29 mouse cellular contexts compared by ENCODE assay signal in genomic region chr6:141474223-141474622, GRCm38 (mm10). TPM values are rescaled to one million over a fixed set of nuclear protein-coding genes. Genes with fewer than 3 reads are reported as not detected.
DNase-seq lines count a peak whose midpoint lies in the region; ATAC-seq and TF ChIP-seq lines count a peak whose summit lies in the region.
"Had no signal": no experiment of that assay in that cellular context is flagged by ENCODE, and none has a peak within 500 bp of the region (broad histone marks: within the 10 kb centered on the region; RNA-seq: fewer than 3 reads in every experiment).

No protein-coding gene starts in this region.

- no peaks in the 10 kb centered on the region for H3K9me3 ChIP-seq in forebrain, embryonic 14.5 days (replicated peaks; ENCODE audit: control insufficient read depth, low read length)
- H3K9me3 ChIP-seq in forebrain, postnatal 0 days (ENCODE audit: low read length): no peaks in the 10 kb centered on the region
- no peaks in the 10 kb centered on the region for H3K9me3 ChIP-seq in intestine, embryonic 16.5 days (ENCODE audit: control insufficient read depth, low read length)
- no peaks in the 10 kb centered on the region for H3K9me3 ChIP-seq in intestine, postnatal 0 days (ENCODE audit: control insufficient read depth)
- H3K9me3 ChIP-seq in limb, embryonic 13.5 days: 0 out of 2 replicates have a peak, but pooled peaks cover 7% of the 10 kb centered on the region
- H3K9me3 ChIP-seq: embryonic facial prominence, embryonic 12.5 days; heart, embryonic 15.5 days; liver, embryonic 15.5 days; lung, embryonic 15.5 days; neural tube, embryonic 13.5 days had no signal

- peaks cover 2% of the 10 kb centered on the region; the same call in 1 of the 2 replicates for H3K4me1 ChIP-seq in forebrain, embryonic 14.5 days (ENCODE audit: control insufficient read depth, insufficient read depth, low read length)
- H3K4me1 ChIP-seq in forebrain, postnatal 0 days (ENCODE audit: insufficient read depth): no peaks in the 10 kb centered on the region
- H3K4me1 ChIP-seq in intestine, embryonic 16.5 days (ENCODE audit: control insufficient read depth, insufficient read depth, low read length): 0 out of 2 replicates have a peak, but pooled peaks cover 3% of the 10 kb centered on the region
- H3K4me1 ChIP-seq in intestine, postnatal 0 days (replicated peaks; ENCODE audit: control insufficient read depth, insufficient read depth, low read length): no peaks in the 10 kb centered on the region
- H3K4me1 ChIP-seq in limb, embryonic 13.5 days: peaks cover 9% of the 10 kb centered on the region
- H3K4me1 ChIP-seq: embryonic facial prominence, embryonic 12.5 days; heart, embryonic 15.5 days; liver, embryonic 15.5 days; lung, embryonic 15.5 days; megakaryocyte, embryonic 14.5 days; neural tube, embryonic 13.5 days had no signal

- 28% methylated on average over 2 of the region's 2 CpGs for WGBS in forebrain, embryonic 14.5 days
- 28% methylated on average over 2 of the region's 2 CpGs for WGBS in forebrain, postnatal 0 days
- WGBS in intestine, embryonic 16.5 days: 47% methylated on average over 2 of the region's 2 CpGs
- 60% methylated on average over 2 of the region's 2 CpGs for whole genome bisulfite sequencing in intestine, postnatal 0 days
- WGBS in limb, embryonic 13.5 days: 20% methylated on average over 2 of the region's 2 CpGs

- ATAC-seq in forebrain, embryonic 14.5 days: peak; percentile 54
- ATAC-seq in forebrain, postnatal 0 days: no peak; the same call in 1 of the 2 replicates
- no peak for ATAC-seq in intestine, embryonic 16.5 days
- ATAC-seq in intestine, postnatal 0 days: no peak
- peak; percentile 28; the same call in 1 of the 2 replicates for ATAC-seq in limb, embryonic 13.5 days (ENCODE audit: low FRiP score, low read depth)
- ATAC-seq: inflammation-experienced regulatory T-cells, adult 6 months had no signal

- H3K9ac ChIP-seq in forebrain, embryonic 14.5 days (ENCODE audit: low read length): no peak overlapping the region
- no peak overlapping the region for H3K9ac ChIP-seq in forebrain, postnatal 0 days
- no peak overlapping the region for H3K9ac ChIP-seq in intestine, embryonic 16.5 days (ENCODE audit: low read depth, low read length)
- no peak overlapping the region for H3K9ac ChIP-seq in intestine, postnatal 0 days (ENCODE audit: low read depth, low read length)
- H3K9ac ChIP-seq in limb, embryonic 13.5 days: no peak overlapping the region
- H3K9ac ChIP-seq: embryonic facial prominence, embryonic 12.5 days; heart, embryonic 15.5 days; hindbrain, embryonic 14.5 days; liver, embryonic 15.5 days; lung, embryonic 15.5 days; neural tube, embryonic 13.5 days had no signal

- no peaks in the 10 kb centered on the region for H3K36me3 ChIP-seq in forebrain, embryonic 14.5 days (ENCODE audit: control insufficient read depth, insufficient read depth, low read length)
- H3K36me3 ChIP-seq in forebrain, postnatal 0 days (ENCODE audit: insufficient read depth): no peaks in the 10 kb centered on the region
- peaks cover 15% of the 10 kb centered on the region for H3K36me3 ChIP-seq in intestine, embryonic 16.5 days (ENCODE audit: control insufficient read depth, insufficient read depth, low read length)
- peaks cover 36% of the 10 kb centered on the region for H3K36me3 ChIP-seq in intestine, postnatal 0 days (ENCODE audit: control insufficient read depth, insufficient read depth)
- H3K36me3 ChIP-seq in limb, embryonic 13.5 days: peaks cover 17% of the 10 kb centered on the region
- H3K36me3 ChIP-seq: embryonic facial prominence, embryonic 12.5 days; liver, embryonic 15.5 days; lung, embryonic 15.5 days; neural tube, embryonic 13.5 days had no signal

- H3K27me3 ChIP-seq in forebrain, embryonic 14.5 days (replicated peaks; ENCODE audit: control insufficient read depth, insufficient read depth, low read length): no peaks in the 10 kb centered on the region
- no peaks in the 10 kb centered on the region for H3K27me3 ChIP-seq in forebrain, postnatal 0 days (ENCODE audit: insufficient read depth, low read length)
- no peaks in the 10 kb centered on the region for H3K27me3 ChIP-seq in intestine, embryonic 16.5 days (replicated peaks; ENCODE audit: control insufficient read depth, insufficient read depth, low read length)
- H3K27me3 ChIP-seq in intestine, postnatal 0 days (replicated peaks; ENCODE audit: control insufficient read depth, insufficient read depth, low read length): no peaks in the 10 kb centered on the region
- H3K27me3 ChIP-seq in limb, embryonic 13.5 days: no peaks in the 10 kb centered on the region
- H3K27me3 ChIP-seq: embryonic facial prominence, embryonic 12.5 days; heart, embryonic 15.5 days; liver, embryonic 15.5 days; lung, embryonic 15.5 days; megakaryocyte, embryonic 14.5 days; neural tube, embryonic 13.5 days had no signal

- no peak overlapping the region for H3K4me2 ChIP-seq in forebrain, embryonic 14.5 days (ENCODE audit: low read length)
- no peak overlapping the region for H3K4me2 ChIP-seq in forebrain, postnatal 0 days (ENCODE audit: low read depth)
- H3K4me2 ChIP-seq in intestine, embryonic 16.5 days (ENCODE audit: low read depth, low read length): no peak overlapping the region
- no peak overlapping the region for H3K4me2 ChIP-seq in intestine, postnatal 0 days (replicated peaks; ENCODE audit: low read depth)
- H3K4me2 ChIP-seq in limb, embryonic 13.5 days (replicated peaks): no peak overlapping the region
- H3K4me2 ChIP-seq: embryonic facial prominence, embryonic 12.5 days; heart, embryonic 15.5 days; hindbrain, embryonic 14.5 days; liver, embryonic 15.5 days; lung, embryonic 15.5 days; neural tube, embryonic 13.5 days had no signal

- DNase-seq in forebrain, embryonic 14.5 days (ENCODE audit: low spot score): peak; percentile 47
- no peak for DNase-seq in forebrain, postnatal 0 days
- DNase-seq in Muller cell, postnatal 12 days (ENCODE audit: inconsistent ontology term): peak; percentile 43
- DNase-seq in spleen, postnatal 10 days (ENCODE audit: low spot score in 2 of 2): no peak
- DNase-seq: cerebellum, adult 11-12 months; gastrocnemius, postnatal 10 days; heart, postnatal 4 days; kidney, adult 8-10 months; kidney, postnatal 25 days; liver; lung, postnatal 36 days; midbrain, embryonic 14.5 days; right cerebral cortex, postnatal 4 days; thymus, adult 18-20 months; thymus, postnatal 36 days had no signal

- H3K27ac ChIP-seq in forebrain, embryonic 14.5 days (ENCODE audit: low read depth, low read length): no peak overlapping the region; the same call in 1 of the 2 replicates
- no peak overlapping the region for H3K27ac ChIP-seq in forebrain, postnatal 0 days (ENCODE audit: low read depth, low read length)
- peak overlapping the region; percentile 15; the same call in 1 of the 2 replicates for H3K27ac ChIP-seq in intestine, embryonic 16.5 days (ENCODE audit: low read length)
- H3K27ac ChIP-seq in intestine, postnatal 0 days (ENCODE audit: low read depth, low read length): no peak overlapping the region
- no peak overlapping the region for H3K27ac ChIP-seq in limb, embryonic 13.5 days
- H3K27ac ChIP-seq: embryonic facial prominence, embryonic 12.5 days; heart, embryonic 15.5 days; hindbrain, embryonic 14.5 days; layer of hippocampus, adult 2 months; liver, embryonic 15.5 days; lung, embryonic 15.5 days; neural tube, embryonic 13.5 days had no signal

- H3K4me3 ChIP-seq in forebrain, embryonic 14.5 days (ENCODE audit: low read depth, low read length): no peak overlapping the region
- H3K4me3 ChIP-seq in forebrain, postnatal 0 days (ENCODE audit: low read depth, low read length): no peak overlapping the region
- no peak overlapping the region for H3K4me3 ChIP-seq in intestine, embryonic 16.5 days (ENCODE audit: low read length)
- no peak overlapping the region for H3K4me3 ChIP-seq in intestine, postnatal 0 days (ENCODE audit: low read depth, low read length)
- H3K4me3 ChIP-seq in limb, embryonic 13.5 days: no peak overlapping the region
- H3K4me3 ChIP-seq: embryonic facial prominence, embryonic 12.5 days; heart, embryonic 15.5 days; layer of hippocampus, adult 2 months; liver, embryonic 15.5 days; lung, embryonic 15.5 days; megakaryocyte, embryonic 14.5 days; neural tube, embryonic 13.5 days had no signal

- TF ChIP-seq CTCF in forebrain, postnatal 0 days (IDR thresholded peaks at IDR 0.05; ENCODE audit: low read depth): no peak
- TF ChIP-seq CTCF in intestine, postnatal 0 days (IDR thresholded peaks at IDR 0.05; ENCODE audit: low read depth): no peak

RNA-seq across cellular contexts. Expression of gene Slco1c1, which starts 49.9 kb away (rescaled TPM):
- polyA plus RNA-seq in forebrain, embryonic 14.5 days (2014; fragmentation: Nextera tagmentation; extraction: Ambion mirVana): 13.5 and 19.3 TPM in 2 replicates
- 35.7 and 39.5 TPM in 2 replicates for total RNA-seq in forebrain, postnatal 0 days (2014; rRNA removed)
- polyA plus RNA-seq in forebrain, postnatal 0 days (2015; fragmentation: Nextera tagmentation; extraction: Ambion mirVana): 33.8 and 34.2 TPM in 2 replicates
- 0.09 TPM in 1 of 2 replicates, not detected in the other for polyA plus RNA-seq in intestine, embryonic 16.5 days (2015; fragmentation: Nextera tagmentation; extraction: Ambion mirVana)
- 0.13 and 0.16 TPM in 2 replicates for polyA plus RNA-seq in intestine, postnatal 0 days (2015; fragmentation: Nextera tagmentation; extraction: Ambion mirVana)
- 0.13 and 0.26 TPM in 2 replicates for polyA plus RNA-seq in limb, embryonic 13.5 days (2015; fragmentation: Nextera tagmentation; extraction: Ambion mirVana)
- total RNA-seq: granulocyte monocyte progenitor cell, adult 5-6 weeks had no signal
- polyA plus RNA-seq: inflammation-experienced regulatory T-cells, adult 6 months; liver, embryonic 15.5 days; lung, embryonic 15.5 days; stomach, embryonic 16.5 days had no signal

Comparison
In these comparisons a context has a peak if more than half of its experiments do, and no peak if none do; other contexts are left out.
1. ATAC-seq: peak in forebrain, embryonic 14.5 days (single experiment) and limb, embryonic 13.5 days (single experiment); none in forebrain, postnatal 0 days (single experiment), intestine, embryonic 16.5 days (single experiment) and intestine, postnatal 0 days (single experiment).
2. DNase-seq: peak in forebrain, embryonic 14.5 days (single experiment) and Muller cell, postnatal 12 days (single experiment); none in forebrain, postnatal 0 days (single experiment) and spleen, postnatal 10 days (0 of 2).
3. RNA of gene Slco1c1, which starts 49.9 kb away (polyA plus RNA-seq): 33.8 to 34.2 TPM in forebrain, postnatal 0 days and 13.5 to 19.3 TPM in forebrain, embryonic 14.5 days; 0.13 to 0.16 TPM in intestine, postnatal 0 days, 0.13 to 0.26 TPM in limb, embryonic 13.5 days and 0.09 TPM in intestine, embryonic 16.5 days; every median in the first group is over 10 times any median in the second.